ENCODE assay signal across 12 mouse cellular contexts in genomic region chr15:80407873-80408272, GRCm38 (mm10).
A peak's percentile ranks its signal among the peaks of the same experiment; 100 is the strongest.
DNase-seq lines count a peak whose midpoint lies in the region; ATAC-seq and TF ChIP-seq lines count a peak whose summit lies in the region.
"Had no signal": no experiment of that assay in that cellular context is flagged by ENCODE, and none has a peak within 500 bp of the region (broad histone marks: within the 10 kb centered on the region; RNA-seq: fewer than 3 reads in every experiment).

No protein-coding gene starts in this region.

- 0 out of 2 replicates have a peak overlapping the region, but pooled peaks have one; percentile 21 for H3K9ac ChIP-seq in limb, embryonic 14.5 days (ENCODE audit: low read depth, low read length, severe bottlenecking)
- no peak overlapping the region for H3K9ac ChIP-seq in heart, embryonic 12.5 days
- H3K9ac ChIP-seq: hindbrain, embryonic 15.5 days; limb, embryonic 12.5 days had no signal

- peak; percentile 11 for DNase-seq in limb, embryonic 14.5 days (ENCODE audit: low spot score)
- no peak for DNase-seq in limb, embryonic 10.5 days (ENCODE audit: low spot score)
- peak; percentile 68 for DNase-seq in kidney, adult 2 months
- peak; percentile 54 for DNase-seq in lung, postnatal 10 days
- DNase-seq in left cerebral cortex, postnatal 36 days (ENCODE audit: low spot score in 2 of 2) = no peak
- no peak for DNase-seq in cerebellum, adult 11-12 months
- DNase-seq in thymus, postnatal 10 days (ENCODE audit: low spot score in 2 of 2) = no peak
- DNase-seq: right cerebral cortex, adult 18-20 months had no signal

- no peak overlapping the region for H3K4me2 ChIP-seq in limb, embryonic 14.5 days (replicated peaks; ENCODE audit: low read depth, low read length, severe bottlenecking)
- H3K4me2 ChIP-seq in heart, embryonic 12.5 days = no peak overlapping the region
- H3K4me2 ChIP-seq: hindbrain, embryonic 15.5 days; limb, embryonic 12.5 days had no signal

- no peak for TF ChIP-seq CTCF in kidney, adult 2 months (conservative IDR thresholded peaks at IDR 0.05; ENCODE audit: insufficient read depth, insufficient read length, low read depth, low read length)

- no peaks in the 10 kb centered on the region for H3K27me3 ChIP-seq in limb, embryonic 14.5 days (ENCODE audit: control insufficient read depth, insufficient read depth, low read length)
- no peaks in the 10 kb centered on the region for H3K27me3 ChIP-seq in limb, embryonic 10.5 days (ENCODE audit: low read depth, poor library complexity, severe bottlenecking)
- peaks cover 5% of the 10 kb centered on the region for H3K27me3 ChIP-seq in heart, embryonic 12.5 days (replicated peaks)
- no peaks in the 10 kb centered on the region for H3K27me3 ChIP-seq in kidney, adult 2 months (replicated peaks; ENCODE audit: control insufficient read depth, insufficient read depth, low read length)
- H3K27me3 ChIP-seq: hindbrain, embryonic 15.5 days; limb, embryonic 12.5 days had no signal

- no peaks in the 10 kb centered on the region for H3K9me3 ChIP-seq in limb, embryonic 14.5 days (ENCODE audit: control insufficient read depth, low read length)
- H3K9me3 ChIP-seq in limb, embryonic 10.5 days (replicated peaks) = no peaks in the 10 kb centered on the region
- peaks cover 3% of the 10 kb centered on the region; the same call in 1 of the 2 replicates for H3K9me3 ChIP-seq in heart, embryonic 12.5 days (replicated peaks)
- H3K9me3 ChIP-seq: hindbrain, embryonic 15.5 days had no signal

- H3K4me3 ChIP-seq in limb, embryonic 14.5 days (replicated peaks; ENCODE audit: low read length) = no peak overlapping the region
- no peak overlapping the region for H3K4me3 ChIP-seq in limb, embryonic 10.5 days
- H3K4me3 ChIP-seq in heart, embryonic 12.5 days = no peak overlapping the region
- H3K4me3 ChIP-seq in kidney, adult 2 months (ENCODE audit: insufficient read depth, low read depth, low read length) = no peak overlapping the region
- H3K4me3 ChIP-seq: hindbrain, embryonic 15.5 days; limb, embryonic 12.5 days had no signal

- intact Hi-C loops in left cerebral cortex, postnatal 36 days (cut with DNase I) = no loop called here

- no peak for ATAC-seq in limb, embryonic 14.5 days (ENCODE audit: low FRiP score, low read depth)
- peak; percentile 65; the same call in 1 of the 2 replicates for ATAC-seq in heart, embryonic 12.5 days (ENCODE audit: insufficient number of reproducible peaks, low FRiP score)
- ATAC-seq: forebrain, embryonic 14.5 days had no signal

- TF ChIP-seq POLR2A in limb, embryonic 14.5 days (IDR thresholded peaks at IDR 0.05; ENCODE audit: borderline replicate concordance, extremely low read depth, insufficient read depth, insufficient read length) = no peak
- no peak for TF ChIP-seq POLR2A in kidney, adult 2 months (IDR thresholded peaks at IDR 0.05; ENCODE audit: low read depth, low read length)

- no peak overlapping the region for H3K27ac ChIP-seq in limb, embryonic 14.5 days (replicated peaks; ENCODE audit: low read depth, low read length)
- H3K27ac ChIP-seq in limb, embryonic 10.5 days = no peak overlapping the region
- H3K27ac ChIP-seq in heart, embryonic 12.5 days (ENCODE audit: poor library complexity, severe bottlenecking) = no peak overlapping the region
- H3K27ac ChIP-seq in kidney, adult 2 months (ENCODE audit: insufficient read depth, low read depth, low read length) = no peak overlapping the region
- H3K27ac ChIP-seq: hindbrain, embryonic 15.5 days; limb, embryonic 12.5 days had no signal

- 24% methylated on average over 1 of the region's 1 CpGs for WGBS in limb, embryonic 14.5 days
- 48% methylated on average over 1 of the region's 1 CpGs for WGBS in limb, embryonic 10.5 days
- 18% methylated on average over 1 of the region's 1 CpGs for WGBS in heart, embryonic 12.5 days
- WGBS in kidney, adult 2 months = 17% methylated on average over 1 of the region's 1 CpGs

- H3K36me3 ChIP-seq in limb, embryonic 14.5 days (ENCODE audit: control insufficient read depth, insufficient read depth, low read length) = no peaks in the 10 kb centered on the region
- H3K36me3 ChIP-seq in limb, embryonic 10.5 days = no peaks in the 10 kb centered on the region
- no peaks in the 10 kb centered on the region for H3K36me3 ChIP-seq in heart, embryonic 12.5 days
- H3K36me3 ChIP-seq in kidney, adult 2 months (ENCODE audit: control insufficient read depth, insufficient read depth, low read length) = no peaks in the 10 kb centered on the region
- H3K36me3 ChIP-seq: hindbrain, embryonic 15.5 days; limb, embryonic 12.5 days had no signal

- H3K4me1 ChIP-seq in limb, embryonic 14.5 days (ENCODE audit: control insufficient read depth, insufficient read depth, low read length) = no peaks in the 10 kb centered on the region
- peaks cover 8% of the 10 kb centered on the region for H3K4me1 ChIP-seq in limb, embryonic 10.5 days
- H3K4me1 ChIP-seq in heart, embryonic 12.5 days (replicated peaks) = peaks cover 28% of the 10 kb centered on the region
- no peaks in the 10 kb centered on the region for H3K4me1 ChIP-seq in kidney, adult 2 months (ENCODE audit: control insufficient read depth, insufficient read depth, low read length)
- H3K4me1 ChIP-seq: hindbrain, embryonic 15.5 days; limb, embryonic 12.5 days had no signal

Comparison
In these comparisons a context has a peak if more than half of its experiments do, and no peak if none do; other contexts are left out.
1. DNase-seq: peak in limb, embryonic 14.5 days (single experiment), kidney, adult 2 months (single experiment) and lung, postnatal 10 days (single experiment); none in limb, embryonic 10.5 days (single experiment), left cerebral cortex, postnatal 36 days (0 of 2), cerebellum, adult 11-12 months (single experiment) and thymus, postnatal 10 days (0 of 2).